Mouse (Mus musculus) lung, postnatal 36 days (tissue): Measurements from ENCODE around the gene Slc13a5.
A peak's percentile ranks its signal among the peaks of the same experiment; 100 is the strongest.

Source experiments
- DNase-seq: peaks from one replicate; pipeline ENCODE4 v3.0.0; 2022; ENCODE audit warnings: mixed read lengths

Gene Slc13a5

DNA sequence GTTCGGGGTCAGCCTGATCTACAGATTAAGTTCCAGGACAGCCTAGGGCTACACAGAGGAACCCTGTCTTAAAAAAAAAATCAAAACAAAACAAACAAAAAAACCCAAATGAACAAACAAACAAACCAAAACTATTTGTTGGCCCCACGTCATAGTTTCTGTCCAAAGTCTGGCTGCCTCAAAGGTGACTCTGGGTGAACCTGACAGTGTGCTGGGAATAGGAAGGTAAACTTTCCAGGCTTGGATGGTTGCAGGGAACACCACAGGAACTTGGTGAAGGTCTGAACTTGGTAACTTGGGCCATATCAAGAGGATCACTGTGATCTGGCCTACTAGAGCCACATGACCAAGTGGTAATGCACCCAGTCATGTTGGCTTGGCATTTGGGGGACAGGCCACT lies 10.6 kb downstream of the Slc13a5 start:
- DNase-seq: no peak

DNA sequence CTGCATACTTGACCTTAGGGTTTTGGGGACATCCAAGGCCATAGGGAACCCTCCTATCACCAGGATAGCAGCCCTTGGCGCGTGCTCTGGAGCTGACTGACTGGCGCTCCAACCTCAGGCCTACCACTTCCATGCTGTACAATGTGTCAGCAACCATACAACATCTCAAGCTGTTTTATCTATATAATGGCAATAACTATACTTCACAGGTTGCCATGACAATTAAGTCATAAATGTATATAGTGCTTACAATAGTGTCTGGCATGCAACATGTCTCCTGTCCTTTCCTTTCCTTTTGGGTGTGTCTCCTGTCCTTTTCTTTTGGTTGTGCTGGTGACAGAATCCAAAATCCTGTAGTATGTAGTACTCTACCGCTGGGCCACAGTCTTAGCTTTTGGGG lies 11.4 kb downstream of the Slc13a5 start:
- DNase-seq: no peak

DNA sequence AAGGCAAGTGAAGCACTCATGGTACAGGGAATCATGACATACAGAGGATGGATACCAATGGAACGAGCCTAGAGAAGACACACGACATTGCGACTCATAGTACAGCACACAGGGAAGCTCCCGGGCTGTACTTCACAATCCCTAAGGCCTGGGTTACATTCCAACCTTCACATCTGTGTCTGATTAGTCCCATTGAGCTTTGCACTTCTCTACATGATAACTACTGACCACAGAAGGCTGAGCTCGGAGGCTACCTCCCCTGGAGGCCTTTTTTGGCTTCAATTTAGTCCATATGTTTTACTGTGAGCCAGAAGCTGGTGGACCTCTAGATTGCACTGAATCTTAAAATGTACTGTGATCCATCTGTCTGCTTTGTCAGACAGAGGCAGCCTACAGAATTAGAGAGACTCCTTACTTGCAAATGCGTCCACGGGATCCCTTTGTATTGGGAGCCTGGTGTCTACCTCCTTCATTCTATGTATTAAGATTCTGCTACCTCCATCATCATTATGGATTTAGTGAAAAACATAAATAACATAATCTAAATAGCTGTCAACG lies 21.7 kb downstream of the Slc13a5 start:
- no peak for DNase-seq

DNA sequence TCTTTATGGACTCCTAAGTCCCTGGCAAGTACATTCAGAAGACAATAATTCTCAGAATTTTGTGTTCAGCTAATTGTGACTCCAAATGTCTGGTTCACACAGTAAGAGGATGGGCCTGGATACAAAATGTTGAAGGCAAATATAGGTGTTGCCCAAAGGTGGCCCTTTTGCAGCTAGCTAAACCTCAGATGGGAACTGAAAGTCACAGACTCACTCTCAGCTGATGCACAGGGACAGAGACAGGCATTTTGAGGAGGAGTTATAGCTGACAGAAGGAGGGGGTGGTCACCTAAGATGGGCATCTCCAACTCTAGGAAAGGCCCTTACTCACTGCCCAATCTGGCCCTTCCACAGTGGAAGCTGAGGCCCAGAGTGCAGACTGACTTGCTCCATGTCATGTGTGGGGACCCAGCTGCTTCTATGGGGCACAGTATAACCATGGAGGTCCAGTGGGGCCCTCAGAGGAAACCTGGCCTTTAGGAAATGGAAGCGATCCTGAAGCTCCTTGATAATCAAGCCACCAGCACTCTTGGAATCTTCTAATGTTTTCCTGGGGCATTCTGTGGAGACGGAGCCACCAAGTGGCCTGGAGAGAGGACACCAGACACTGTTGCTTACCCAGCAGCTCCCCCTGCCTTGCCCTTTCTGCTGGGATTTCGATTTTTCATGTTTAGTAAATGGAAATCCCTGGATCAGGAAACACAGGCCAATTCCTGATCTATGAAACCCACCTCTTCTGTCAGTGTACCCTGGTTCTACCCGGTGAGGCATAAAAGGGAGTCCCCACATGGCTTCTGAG lies 26.8 kb downstream of the Slc13a5 start:
- no peak for DNase-seq

DNA sequence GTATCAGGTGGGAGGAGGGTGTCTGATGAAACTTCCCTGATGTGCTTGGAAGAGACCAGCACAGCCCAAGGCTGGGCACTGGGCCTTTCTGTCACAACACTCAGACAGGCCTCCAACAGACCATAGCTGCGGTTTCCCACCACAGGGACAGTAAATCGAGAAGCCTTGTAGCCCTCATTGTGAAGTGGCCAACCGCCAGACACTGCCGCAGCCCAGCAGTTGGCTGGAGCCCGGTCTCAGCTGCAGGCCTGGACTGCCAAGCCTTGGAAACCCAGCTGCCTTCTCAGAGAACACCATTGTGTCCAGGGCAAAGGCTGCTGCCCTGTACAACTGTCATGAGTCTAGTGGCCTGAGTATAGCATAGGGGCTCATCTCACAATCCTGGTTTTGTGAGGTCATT lies 33.0 kb downstream of the Slc13a5 start:
- DNase-seq: no peak

DNA sequence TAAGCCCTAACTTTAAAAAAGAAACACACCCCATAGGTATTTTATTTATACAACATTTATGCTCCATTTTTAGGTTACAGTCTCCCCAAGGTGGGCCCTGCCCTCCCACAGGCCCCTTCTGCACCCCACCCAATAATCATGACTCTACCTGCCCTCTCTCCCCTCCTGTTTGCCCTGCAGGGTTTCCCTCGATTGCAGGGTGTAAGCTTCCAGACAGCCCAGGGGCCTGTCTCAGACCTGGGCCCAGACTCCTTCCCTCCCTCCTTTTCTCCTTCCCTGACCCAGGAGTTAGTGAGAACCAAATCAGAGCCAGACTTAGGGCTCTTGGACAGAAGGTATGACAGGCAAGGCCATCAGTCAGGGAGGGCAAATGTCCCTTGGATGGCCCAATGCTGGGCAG lies 34.0 kb downstream of the Slc13a5 start:
- no peak for DNase-seq

DNA sequence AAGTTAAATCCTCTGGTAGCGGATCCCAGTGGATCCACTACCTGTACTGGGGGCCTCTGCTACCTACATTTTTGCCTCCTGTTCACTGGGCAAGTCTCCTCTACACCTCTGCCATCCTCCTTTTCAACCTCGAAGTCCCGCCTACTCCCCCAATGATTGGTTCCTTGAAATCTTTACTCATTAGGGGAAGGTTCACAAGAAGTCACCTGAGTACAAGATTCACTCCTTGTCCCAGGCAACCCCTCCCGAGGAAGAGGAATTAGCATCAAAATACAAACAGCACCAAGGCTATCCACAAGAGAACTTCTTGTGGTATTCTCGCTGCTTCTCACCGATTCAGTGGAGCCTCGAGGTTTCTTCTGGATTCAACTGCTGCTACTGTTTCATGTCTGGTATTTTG lies 35.0 kb downstream of the Slc13a5 start:
- no peak for DNase-seq

DNA sequence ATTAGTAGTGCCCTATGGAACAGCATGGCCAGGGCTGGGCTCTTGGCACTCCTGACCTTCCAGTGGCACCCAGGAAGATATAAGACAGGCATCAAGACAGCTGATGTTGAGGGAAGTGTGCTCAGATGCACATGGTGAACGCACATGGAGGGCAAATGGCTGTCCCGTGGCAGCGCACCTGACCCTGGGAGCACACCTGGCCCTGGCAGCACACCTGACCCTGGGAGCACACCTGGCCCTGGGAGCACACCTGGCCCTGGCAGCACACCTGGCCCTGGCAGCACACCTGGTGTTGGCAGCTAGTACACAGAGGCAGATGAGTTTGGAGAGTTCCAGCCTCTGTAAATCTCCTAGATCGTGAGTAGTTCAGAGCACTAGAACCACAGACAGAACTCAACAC lies 38.5 kb downstream of the Slc13a5 start:
- no peak for DNase-seq

GRCm38 (mm10) chr11:72226901-72227300 lies 40.1 kb downstream of the Slc13a5 start:
- DNase-seq: no peak

DNA sequence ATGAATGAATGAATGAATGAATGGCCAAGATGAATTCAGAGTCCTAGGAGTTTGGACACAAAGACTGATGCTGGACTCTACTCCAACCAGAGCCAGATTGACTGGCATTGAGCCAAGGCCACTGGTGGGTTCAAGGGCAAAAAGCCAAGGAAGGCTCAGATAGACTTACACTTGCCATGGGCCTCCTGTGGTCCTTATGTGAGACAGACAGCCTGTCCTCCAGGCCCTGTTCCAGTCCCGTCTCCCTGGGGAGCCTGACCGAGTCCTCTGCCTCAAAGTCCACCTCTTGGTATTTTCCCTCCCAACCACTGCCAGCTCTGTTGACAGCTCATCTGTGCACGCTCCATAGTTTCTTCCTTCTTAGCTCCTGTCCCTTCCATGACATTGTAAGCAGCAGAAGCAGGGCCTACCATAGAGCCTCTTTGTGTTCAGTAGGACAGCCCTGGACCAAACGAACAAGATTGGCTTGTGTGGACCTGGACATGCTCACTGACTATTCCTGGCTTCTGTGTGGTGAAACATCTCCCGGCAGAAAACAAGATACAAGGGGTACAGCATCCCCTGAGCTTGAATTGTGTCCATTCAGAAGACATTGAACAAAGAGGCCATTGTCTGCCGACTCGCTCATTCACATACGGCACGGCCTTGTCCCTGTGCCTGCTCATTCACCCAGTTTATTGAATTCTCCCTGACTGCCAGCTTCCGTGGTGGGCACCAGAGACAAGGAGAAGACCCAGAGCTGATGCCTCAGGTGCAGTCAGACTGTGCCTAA lies 40.8 kb downstream of the Slc13a5 start:
- DNase-seq: no peak

- peak; percentile 89 for DNase-seq
Measured at GRCm38 (mm10) chr11:72224865-72225264, 42.2 kb downstream of the Slc13a5 start.

DNA sequence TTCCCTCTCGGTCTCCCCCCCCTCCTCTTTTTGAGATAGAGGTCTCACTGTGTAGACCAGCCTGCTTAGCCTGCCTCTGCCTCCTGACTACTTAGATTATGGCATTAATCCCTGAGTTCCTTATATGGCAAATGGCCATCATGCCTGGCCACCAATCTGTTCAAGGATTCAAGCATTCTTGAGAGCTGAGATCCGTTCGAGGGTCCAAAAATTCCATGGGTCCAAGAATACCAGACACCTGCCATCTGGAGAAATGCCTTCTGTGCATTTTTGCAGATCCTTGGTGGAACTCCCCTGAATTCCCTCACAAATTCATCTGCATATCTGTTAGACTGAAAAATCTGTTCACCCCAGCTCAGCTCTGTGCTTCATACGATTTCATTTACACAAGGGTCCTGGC lies 43.6 kb downstream of the Slc13a5 start:
- DNase-seq: no peak

- DNase-seq: peak; percentile 76
Measured at GRCm38 (mm10) chr11:72221278-72221677, 45.7 kb downstream of the Slc13a5 start.

GRCm38 (mm10) chr11:72217116-72217515 lies 49.9 kb downstream of the Slc13a5 start:
- DNase-seq: no peak

- DNase-seq: peak; percentile 89
Measured at GRCm38 (mm10) chr11:72215410-72215797, 51.6 kb downstream of the Slc13a5 start, which contains the start of gene Med31. Gene Med31, minus strand, starts transcription at chr11:72215592.

GRCm38 (mm10) chr11:72214591-72215409 lies 52.2 kb downstream of the Slc13a5 start:
- DNase-seq: peak; percentile 97

DNA sequence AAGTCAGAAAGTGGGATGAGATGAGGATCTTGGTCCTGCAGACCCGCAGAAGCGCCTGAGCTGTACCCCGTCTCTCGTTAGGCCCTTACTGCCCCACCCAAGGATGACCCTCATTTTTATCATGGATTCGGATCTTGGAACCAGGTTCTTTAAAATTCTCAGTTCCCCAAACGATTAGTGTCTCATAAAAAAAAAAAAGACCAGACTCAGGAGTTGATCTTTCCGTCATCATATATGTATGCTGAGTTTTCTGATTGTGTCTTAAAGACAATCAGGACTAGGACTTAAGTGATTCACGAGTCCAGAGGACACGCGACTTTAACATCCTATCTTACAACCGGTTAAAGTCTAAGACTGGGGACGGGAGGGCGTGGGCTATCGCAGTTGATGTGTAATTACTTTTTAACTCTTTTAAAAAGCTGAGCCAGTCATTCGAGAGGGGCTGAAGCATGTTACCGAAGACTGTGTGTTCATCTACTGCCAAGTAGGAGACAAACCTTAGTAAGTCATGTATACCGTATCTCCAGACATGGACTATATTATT lies 59.1 kb downstream of the Slc13a5 start:
- DNase-seq: no peak

DNA sequence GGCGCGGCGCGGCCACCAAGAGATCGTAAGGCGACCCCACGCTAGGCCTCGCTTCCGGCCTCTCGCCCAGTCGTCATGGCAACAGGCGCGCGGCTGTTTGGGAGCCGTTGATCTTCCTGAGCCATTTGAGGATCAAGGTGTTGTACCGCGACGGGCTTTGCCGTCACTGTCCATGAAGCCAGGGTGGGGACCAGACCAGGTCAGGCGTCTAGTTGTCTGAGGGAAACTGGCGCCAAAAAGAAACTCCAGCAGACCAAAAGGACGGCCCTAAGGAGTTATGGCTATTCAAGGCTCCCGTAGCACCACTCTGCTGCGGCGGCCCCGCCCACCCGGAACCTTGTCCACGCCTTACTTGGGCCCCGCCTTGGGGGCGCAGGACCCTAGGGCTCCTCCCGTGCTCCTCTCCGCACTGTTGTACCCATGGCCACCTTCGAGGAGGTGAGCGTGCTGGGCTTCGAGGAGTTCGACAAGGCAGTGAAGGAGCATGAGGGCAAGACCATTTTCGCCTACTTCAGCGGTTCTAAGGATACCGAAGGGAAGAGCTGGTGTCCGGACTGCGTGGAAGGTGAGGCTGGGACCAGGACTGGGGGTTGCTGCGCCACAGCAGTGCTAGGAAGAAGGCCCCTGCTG lies 59.7 kb downstream of the Slc13a5 start, which contains the start of the genes 4933427D14Rik and Txndc17:
4933427D14Rik (minus strand) TSS at position 256 of the 630 bp plus-strand sequence.
Txndc17 (plus strand) TSS at position 344 of the 630 bp plus-strand sequence.
- peak; percentile 91 for DNase-seq

DNA sequence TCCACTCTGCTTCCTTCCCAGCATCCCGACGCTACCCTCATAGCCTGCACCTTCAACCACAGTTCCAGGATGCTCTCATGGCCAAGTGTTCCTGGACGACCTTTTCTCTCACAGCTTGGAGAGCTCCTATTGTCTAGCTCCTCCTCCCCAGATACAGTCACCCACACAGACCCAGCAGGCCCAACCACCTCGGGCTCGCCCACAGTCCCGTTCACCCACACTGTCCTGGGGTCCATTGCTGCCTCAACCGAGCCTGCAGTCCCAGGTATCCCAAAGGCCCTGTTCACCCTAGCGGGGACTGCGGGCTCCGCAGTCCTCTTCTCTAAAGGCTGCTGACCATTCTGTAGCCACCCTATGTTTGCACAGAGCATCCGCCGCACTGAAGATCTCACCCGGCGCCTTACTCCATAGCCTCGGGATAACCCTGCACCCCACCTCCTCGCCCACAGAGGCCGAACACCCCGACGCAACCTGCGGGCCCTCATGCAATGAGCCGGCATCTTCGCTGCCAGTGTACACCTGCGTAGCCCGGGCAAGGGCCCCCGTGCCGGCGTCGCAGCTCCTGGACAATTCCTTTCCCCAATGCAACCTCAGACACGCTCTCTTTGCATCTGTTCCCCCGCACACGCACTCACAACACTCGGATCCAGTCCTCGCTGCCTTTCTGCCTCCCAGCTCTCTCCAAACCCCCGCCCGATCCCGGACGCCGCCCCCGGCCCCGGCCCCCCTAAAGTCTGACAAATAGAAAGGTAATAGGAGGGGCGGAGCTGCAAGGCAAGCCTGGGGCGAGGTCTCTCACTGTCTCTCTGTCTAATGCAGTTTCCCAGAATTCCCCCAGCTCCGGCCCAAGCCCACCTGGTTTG lies 60.5 kb downstream of the Slc13a5 start, which contains the start of gene Gm43951:
Gm43951 (minus strand) TSS at position 500 of the 863 bp plus-strand sequence.
- DNase-seq: no peak

GRCm38 (mm10) chr11:72205256-72205655 lies 61.8 kb downstream of the Slc13a5 start:
- no peak for DNase-seq

- DNase-seq: no peak
Measured at GRCm38 (mm10) chr11:72203440-72203839, 63.6 kb downstream of the Slc13a5 start.
